Mouse (Mus musculus) small intestine, adult 2 months (tissue): ENCODE measurements around the gene Stk40. TPM values are rescaled to one million over a fixed set of nuclear protein-coding genes. Genes with fewer than 3 reads are reported as not detected.
A peak's percentile ranks its signal among the peaks of the same experiment; 100 is the strongest.

Experiments used
- H3K27ac ChIP-seq: fragments of 200-500 bp; 2 replicates; pipeline ENCODE4 v1.5.1; 2012; ENCODE audit warnings: low read depth, low read length, control low read depth, inconsistent platforms; ENCODE audit not compliant: insufficient read depth
- H3K27me3 ChIP-seq: fragments of 200-500 bp; 2 replicates; pipeline ENCODE4 v1.6.1; 2012; ENCODE audit warnings: mild to moderate bottlenecking, moderate library complexity, low read length, inconsistent platforms; ENCODE audit not compliant: control insufficient read depth, insufficient read depth
- H3K36me3 ChIP-seq: fragments of 200-500 bp; 2 replicates; pipeline ENCODE4 v1.6.1; 2012; ENCODE audit warnings: mild to moderate bottlenecking, low read length, control low read depth, inconsistent platforms; ENCODE audit not compliant: control insufficient read depth, insufficient read depth
- H3K4me1 ChIP-seq: fragments of 200-500 bp; 2 replicates; pipeline ENCODE4 v1.6.1; 2012; ENCODE audit warnings: low read length, inconsistent platforms, mixed read lengths; ENCODE audit not compliant: control insufficient read depth, insufficient read depth, insufficient read length
- H3K4me3 ChIP-seq: fragments of 200-500 bp; 2 replicates; pipeline ENCODE4 v1.5.1; 2012; ENCODE audit warnings: low read depth, mild to moderate bottlenecking, control low read depth, inconsistent platforms, low read length, moderate library complexity
- CTCF ChIP-seq: fragments of 200-500 bp; IDR thresholded peaks from 2 replicates; pipeline ENCODE4 v1.5.1; 2012; ENCODE audit warnings: low read depth, mild to moderate bottlenecking, control low read depth, inconsistent platforms, low read length, moderate library complexity, mixed read lengths; ENCODE audit not compliant: insufficient replicate concordance, insufficient read length; ENCODE audit errors: extremely low read depth
- POLR2A ChIP-seq: fragments of 200-500 bp; IDR thresholded peaks from 2 replicates; pipeline ENCODE4 v1.6.1; 2012; ENCODE audit warnings: low read depth, mild to moderate bottlenecking, control low read depth, inconsistent platforms, low read length, moderate library complexity
- WGBS: fragments of 180-500 bp; shearing (Covaris S2); methylation state at CpG from one replicate; pipeline ENCODE4 v1.1.7; 2018; 5-methylcytosine and 5-hydroxymethylcytosine counted together
- polyA plus RNA-seq: library from polyadenylated mRNA; depleted of rRNA; stranded (reverse); fragments of >200 nt; gene quantifications from 2 replicates; pipeline ENCODE4 v1.2.3, GENCODE M21; 2012

Stk40 gene
- polyA plus RNA-seq, 1 experiment = 24.0 TPM

GRCm38 (mm10) chr4:126099365-126099764 is 4.4 kb upstream of the Stk40 start:
- peaks cover 9% of the 10 kb centered on the region for H3K4me1 ChIP-seq
- H3K27me3 ChIP-seq = no peaks in the 10 kb centered on the region
- TF ChIP-seq CTCF (no peak), POLR2A (no peak)
- H3K4me3 ChIP-seq = no peak overlapping the region
- WGBS = 87% methylated on average over 3 of the region's 3 CpGs
- H3K27ac ChIP-seq = no peak overlapping the region
- no peaks in the 10 kb centered on the region for H3K36me3 ChIP-seq

GRCm38 (mm10) chr4:126100764-126101163 is 3.0 kb upstream of the Stk40 start:
- 85% methylated on average over 3 of the region's 3 CpGs for WGBS
- H3K27me3 ChIP-seq = no peaks in the 10 kb centered on the region
- H3K27ac ChIP-seq = no peak overlapping the region
- no peak for TF ChIP-seq POLR2A
- no peak for TF ChIP-seq CTCF
- no peak overlapping the region for H3K4me3 ChIP-seq
- no peaks in the 10 kb centered on the region for H3K36me3 ChIP-seq
- H3K4me1 ChIP-seq = peaks cover 13% of the 10 kb centered on the region

- H3K4me3 ChIP-seq = no peak overlapping the region
- H3K27ac ChIP-seq = peak overlapping the region; percentile 92
- no peaks in the 10 kb centered on the region for H3K36me3 ChIP-seq
- 56% methylated on average over 7 of the region's 7 CpGs for WGBS
- no peaks in the 10 kb centered on the region for H3K27me3 ChIP-seq
- peaks cover 13% of the 10 kb centered on the region for H3K4me1 ChIP-seq
- no peak for TF ChIP-seq CTCF
- TF ChIP-seq POLR2A = no peak
These were observed 1.5 kb upstream of the Stk40 start for GRCm38 (mm10) chr4:126102061-126102841.

GRCm38 (mm10) chr4:126103057-126103581 is 638 bp upstream of the Stk40 start:
- Histone ChIP-seq H3K36me3 (no peaks in the 10 kb centered on the region), H3K4me1 (peaks cover 21% of the 10 kb centered on the region), H3K4me3 (peak overlapping the region; percentile 58), H3K27me3 (no peaks in the 10 kb centered on the region), H3K27ac (peak overlapping the region; percentile 92)
- TF ChIP-seq CTCF = no peak
- peak; percentile 44; the same call in 1 of the 2 replicates for TF ChIP-seq POLR2A
- under 1% methylated on average over 15 of the region's 15 CpGs for WGBS

GRCm38 (mm10) chr4:126104261-126105075 is 711 bp downstream of the Stk40 start:
- Histone ChIP-seq H3K4me1 (peaks cover 31% of the 10 kb centered on the region), H3K27ac (peak overlapping the region; percentile 79), H3K36me3 (no peaks in the 10 kb centered on the region), H3K27me3 (no peaks in the 10 kb centered on the region), H3K4me3 (peak overlapping the region; percentile 76)
- TF ChIP-seq POLR2A = 0 out of 2 replicates have a peak, but pooled peaks have one; percentile 33
- TF ChIP-seq CTCF = no peak
- WGBS = under 1% methylated on average over 34 of the region's 34 CpGs

GRCm38 (mm10) chr4:126105131-126105783 is 1.5 kb downstream of the Stk40 start:
- no peak for TF ChIP-seq CTCF
- Histone ChIP-seq H3K4me3 (no peak overlapping the region; the same call in 1 of the 2 replicates), H3K27me3 (no peaks in the 10 kb centered on the region), H3K27ac (peak overlapping the region; percentile 79), H3K36me3 (no peaks in the 10 kb centered on the region), H3K4me1 (peaks cover 36% of the 10 kb centered on the region)
- 47% methylated on average over 7 of the region's 7 CpGs for WGBS
